Mouse (Mus musculus) liver, embryonic 13.5 days (tissue): ENCODE results near the gene Fam78a. TPM values are rescaled to one million over a fixed set of nuclear protein-coding genes. Genes with fewer than 3 reads are reported as not detected.
"Not testable (repeated sequence)": the region's sequence is repeated elsewhere in the genome, so short reads cannot be mapped to it uniquely, and the experiment has no call there.

Source experiments
- ATAC-seq: fragments of 200-750 bp; cut with Nextera tagmentation; 2 replicates; pipeline ENCODE4 v1.8.0; 2017; ENCODE audit warnings: low read depth, mild to moderate bottlenecking, moderate number of reproducible peaks, moderate library complexity
- DNase-seq: peaks from one replicate; pipeline ENCODE4 v3.0.0; 2022
- H3K27ac ChIP-seq: fragments of 300-500 bp; sonication (generic); 2 replicates; pipeline ENCODE4 v1.5.1; 2015; ENCODE audit warnings: moderate library complexity, mild to moderate bottlenecking, inconsistent platforms
- H3K27me3 ChIP-seq: fragments of 300-500 bp; sonication (generic); 2 replicates; pipeline ENCODE4 v1.6.1; 2015; ENCODE audit warnings: mild to moderate bottlenecking, inconsistent platforms
- H3K36me3 ChIP-seq: fragments of 300-500 bp; sonication (generic); 2 replicates; pipeline ENCODE4 v1.6.1; 2015; ENCODE audit warnings: mild to moderate bottlenecking, inconsistent platforms
- H3K4me1 ChIP-seq: fragments of 300-500 bp; sonication (generic); replicated peaks from 2 replicates; pipeline ENCODE4 v1.6.1; 2015; ENCODE audit warnings: inconsistent platforms
- H3K4me2 ChIP-seq: fragments of 300-500 bp; sonication (generic); 2 replicates; pipeline ENCODE4 v1.6.1; 2015; ENCODE audit warnings: inconsistent platforms, mild to moderate bottlenecking, moderate library complexity
- H3K4me3 ChIP-seq: fragments of 300-500 bp; sonication (generic); replicated peaks from 2 replicates; pipeline ENCODE4 v1.5.1; 2015; ENCODE audit warnings: mild to moderate bottlenecking, inconsistent platforms
- H3K9ac ChIP-seq: fragments of 300-500 bp; sonication (generic); 2 replicates; pipeline ENCODE4 v1.6.1; 2015; ENCODE audit warnings: mild to moderate bottlenecking, inconsistent platforms
- H3K9me3 ChIP-seq: fragments of 300-500 bp; sonication (generic); replicated peaks from 2 replicates; pipeline ENCODE4 v1.6.1; 2016; ENCODE audit warnings: inconsistent platforms
- WGBS: fragments of 180-500 bp; shearing (Covaris S2); methylation state at CpG from one replicate; pipeline ENCODE4 v1.1.7; 2015; ENCODE audit not compliant: insufficient replicate concordance; 5-methylcytosine and 5-hydroxymethylcytosine counted together
- polyA plus RNA-seq: library from polyadenylated mRNA; unstranded; fragments of >200 nt; fragmentation: Nextera tagmentation; extraction: Ambion mirVana; gene quantifications from 2 replicates; pipeline ENCODE4 v1.2.1, GENCODE M21; 2015

Fam78a gene
- polyA plus RNA-seq, 1 experiment from 2014 or later: 10.6 TPM

DNA sequence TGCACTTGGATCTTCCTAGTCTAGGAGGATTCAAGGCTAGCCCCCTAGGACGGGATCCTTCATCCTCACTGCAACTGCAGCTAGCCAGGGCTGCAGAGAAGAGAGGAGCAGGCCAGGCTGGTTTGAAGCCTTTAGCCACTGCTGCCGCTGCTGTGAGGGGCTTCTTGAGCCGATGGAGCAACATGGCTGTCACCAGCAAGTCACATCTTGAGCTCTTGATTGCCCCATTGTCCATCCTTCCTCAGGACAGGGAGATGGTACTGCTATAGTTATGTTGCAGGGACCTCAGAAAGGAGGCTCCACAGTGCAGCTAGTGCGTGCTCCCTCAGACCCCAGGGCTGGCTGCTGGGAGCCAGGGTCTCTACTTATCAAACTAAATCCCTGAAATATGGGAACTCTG lies 26.9 kb downstream of the Fam78a start:
- H3K27ac ChIP-seq: peak overlapping the region; percentile 63; the same call in 1 of the 2 replicates
- ATAC-seq: no peak
- peaks cover 7% of the 10 kb centered on the region; the same call in 1 of the 2 replicates for H3K36me3 ChIP-seq
- no peak overlapping the region for H3K4me2 ChIP-seq
- H3K27me3 ChIP-seq: no peaks in the 10 kb centered on the region
- no peaks in the 10 kb centered on the region for H3K9me3 ChIP-seq
- 68% methylated on average over 4 of the region's 4 CpGs for WGBS
- DNase-seq: no peak
- H3K4me3 ChIP-seq: no peak overlapping the region
- peaks cover 74% of the 10 kb centered on the region for H3K4me1 ChIP-seq
- peak overlapping the region; percentile 26; the same call in 1 of the 2 replicates for H3K9ac ChIP-seq

DNA sequence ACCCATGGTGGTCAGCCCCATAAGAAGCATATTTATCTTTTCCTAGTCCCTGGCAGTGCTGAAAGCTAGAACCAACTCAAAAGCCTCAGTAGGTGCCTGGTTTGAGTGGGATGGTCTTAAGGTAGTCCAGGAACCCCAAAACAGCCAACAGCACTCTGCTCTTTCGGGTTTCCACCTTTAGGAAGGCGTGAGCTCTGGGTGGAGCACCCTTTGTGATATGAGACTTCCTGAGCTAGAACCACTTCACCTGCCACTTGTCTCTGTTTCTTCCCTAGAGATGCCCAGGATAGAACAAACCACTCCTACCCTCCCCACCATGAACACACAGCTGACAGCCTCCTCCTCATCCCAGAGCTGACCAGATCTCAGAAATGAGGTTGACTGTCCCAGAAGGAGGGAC lies 27.3 kb downstream of the Fam78a start:
- DNase-seq (no peak), ATAC-seq (no peak)
- Histone ChIP-seq H3K4me1 (peaks cover 69% of the 10 kb centered on the region), H3K4me3 (no peak overlapping the region), H3K4me2 (no peak overlapping the region), H3K27me3 (no peaks in the 10 kb centered on the region), H3K9me3 (no peaks in the 10 kb centered on the region), H3K36me3 (peaks cover 11% of the 10 kb centered on the region), H3K27ac (peak overlapping the region; percentile 63; the same call in 1 of the 2 replicates), H3K9ac (no peak overlapping the region; the same call in 1 of the 2 replicates)
- WGBS: 20% methylated on average over 2 of the region's 2 CpGs

DNA sequence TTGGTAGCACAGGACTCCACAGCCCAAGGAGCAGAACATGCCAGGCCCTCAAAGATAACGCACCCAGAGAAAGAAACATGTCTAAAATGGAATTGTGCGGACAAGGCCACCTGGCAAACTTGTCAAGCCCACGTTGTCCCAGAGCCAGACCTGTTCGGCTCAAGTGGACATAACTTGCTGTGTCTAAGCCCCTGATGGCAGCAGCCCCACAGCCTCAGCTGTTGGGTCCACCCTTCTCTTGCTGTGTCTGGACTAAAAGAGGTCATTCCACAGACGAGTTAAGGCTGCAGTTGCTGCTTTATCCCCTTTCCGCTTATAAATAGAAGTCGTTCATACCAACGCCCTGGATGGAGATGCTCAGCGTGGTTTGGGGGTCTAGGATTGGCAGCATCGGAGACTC lies 28.1 kb downstream of the Fam78a start:
- DNase-seq (no peak), ATAC-seq (no peak)
- H3K27me3 ChIP-seq: no peaks in the 10 kb centered on the region
- H3K9ac ChIP-seq: no peak overlapping the region
- no peak overlapping the region for H3K4me3 ChIP-seq
- WGBS: 84% methylated on average over 10 of the region's 10 CpGs
- H3K36me3 ChIP-seq: peaks cover 19% of the 10 kb centered on the region
- H3K4me1 ChIP-seq: peaks cover 61% of the 10 kb centered on the region
- no peak overlapping the region for H3K4me2 ChIP-seq
- H3K9me3 ChIP-seq: no peaks in the 10 kb centered on the region
- H3K27ac ChIP-seq: 0 out of 2 replicates have a peak overlapping the region, but pooled peaks have one; percentile 63

DNA sequence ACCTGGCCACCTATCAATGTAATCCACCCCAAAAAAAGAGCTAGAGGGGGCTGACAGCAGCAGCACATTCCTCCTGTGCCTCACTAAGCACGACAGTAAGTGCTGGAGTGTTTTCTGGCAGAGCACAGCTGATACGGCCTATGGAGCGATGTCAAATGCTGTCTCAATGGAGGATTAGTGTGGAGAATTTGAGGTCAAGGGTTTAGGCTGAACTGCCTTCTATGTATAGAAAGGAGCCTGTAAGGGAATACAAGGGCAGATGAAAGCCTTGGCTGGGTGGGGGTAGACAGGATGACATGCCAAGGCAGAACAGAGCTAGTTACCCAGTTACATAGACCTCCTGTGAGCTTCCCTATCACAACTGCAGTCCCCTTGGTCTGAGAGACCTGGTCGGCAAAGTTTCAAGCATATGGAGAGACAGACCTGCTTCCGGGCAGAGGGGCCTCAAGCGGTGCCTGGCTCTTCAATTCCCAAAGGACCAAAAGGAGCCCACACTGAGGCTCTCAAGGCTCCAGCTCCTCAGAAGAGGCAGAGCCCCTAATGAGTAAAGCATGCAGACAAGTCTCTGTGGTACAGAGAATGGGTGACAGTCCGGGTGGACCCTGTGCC lies 29.2 kb downstream of the Fam78a start:
- H3K4me2 ChIP-seq: no peak overlapping the region
- DNase-seq: no peak
- 79% methylated on average over 7 of the region's 7 CpGs for WGBS
- H3K9me3 ChIP-seq: no peaks in the 10 kb centered on the region
- 0 out of 2 replicates have a peak overlapping the region, but pooled peaks have one; percentile 36 for H3K27ac ChIP-seq
- H3K4me3 ChIP-seq: no peak overlapping the region
- H3K27me3 ChIP-seq: no peaks in the 10 kb centered on the region
- H3K4me1 ChIP-seq: peaks cover 50% of the 10 kb centered on the region
- H3K36me3 ChIP-seq: peaks cover 30% of the 10 kb centered on the region
- ATAC-seq: no peak
- H3K9ac ChIP-seq: no peak overlapping the region

DNA sequence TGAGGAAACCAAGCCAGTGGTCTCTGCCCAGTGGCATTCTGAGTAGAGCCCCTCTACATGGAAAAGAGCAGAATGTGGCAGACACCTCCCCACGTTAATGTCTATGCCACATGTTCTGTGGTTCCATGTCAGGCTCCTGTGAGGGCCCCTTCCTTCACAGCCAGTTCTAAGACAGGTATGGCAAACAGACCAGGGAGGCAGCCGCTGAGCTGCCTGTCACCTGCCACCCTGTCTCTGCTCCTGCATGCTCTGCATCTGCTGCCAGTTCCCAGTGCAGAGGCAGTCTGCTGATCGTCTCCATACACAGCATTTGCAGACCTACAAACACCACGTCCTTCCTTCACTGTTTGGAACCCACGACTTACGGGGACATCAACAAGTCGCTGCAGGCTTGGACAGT lies 32.2 kb downstream of the Fam78a start:
- DNase-seq (no peak), ATAC-seq (no peak)

DNA sequence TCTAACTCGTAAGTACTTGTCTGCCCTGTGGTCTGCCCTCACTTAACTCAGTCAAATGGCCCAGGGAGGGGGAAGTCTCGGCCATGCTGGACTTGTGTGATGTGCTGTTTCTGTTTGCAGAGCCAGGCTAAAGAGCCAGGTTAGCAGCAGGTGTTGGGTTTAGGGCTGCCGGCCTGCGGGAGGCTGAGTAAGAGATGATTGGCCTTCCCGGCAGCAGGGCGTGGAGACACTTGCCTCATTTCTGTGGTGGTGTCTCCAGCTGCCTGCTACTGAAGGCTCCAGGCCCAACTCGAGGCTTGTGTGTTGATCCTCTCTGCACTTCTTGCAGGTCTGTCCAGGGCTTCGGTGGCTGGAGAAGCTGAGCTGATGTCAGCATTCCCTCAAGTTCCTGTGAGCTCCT lies 32.9 kb downstream of the Fam78a start:
- no peak overlapping the region for H3K4me2 ChIP-seq
- H3K27me3 ChIP-seq: no peaks in the 10 kb centered on the region
- ATAC-seq: no peak
- no peak overlapping the region for H3K4me3 ChIP-seq
- H3K27ac ChIP-seq: no peak overlapping the region
- WGBS: 84% methylated on average over 8 of the region's 8 CpGs
- peaks cover 65% of the 10 kb centered on the region for H3K36me3 ChIP-seq
- no peak overlapping the region for H3K9ac ChIP-seq
- H3K9me3 ChIP-seq: no peaks in the 10 kb centered on the region
- peaks cover 16% of the 10 kb centered on the region for H3K4me1 ChIP-seq
- no peak for DNase-seq

More for the DNA sequence above, 32.2 kb downstream of the Fam78a start:
- Histone ChIP-seq H3K4me1 (peaks cover 22% of the 10 kb centered on the region), H3K4me3 (no peak overlapping the region), H3K36me3 (peaks cover 59% of the 10 kb centered on the region), H3K9ac (no peak overlapping the region), H3K27me3 (no peaks in the 10 kb centered on the region), H3K9me3 (no peaks in the 10 kb centered on the region), H3K27ac (no peak overlapping the region), H3K4me2 (no peak overlapping the region)
- WGBS: 84% methylated on average over 7 of the region's 7 CpGs

DNA sequence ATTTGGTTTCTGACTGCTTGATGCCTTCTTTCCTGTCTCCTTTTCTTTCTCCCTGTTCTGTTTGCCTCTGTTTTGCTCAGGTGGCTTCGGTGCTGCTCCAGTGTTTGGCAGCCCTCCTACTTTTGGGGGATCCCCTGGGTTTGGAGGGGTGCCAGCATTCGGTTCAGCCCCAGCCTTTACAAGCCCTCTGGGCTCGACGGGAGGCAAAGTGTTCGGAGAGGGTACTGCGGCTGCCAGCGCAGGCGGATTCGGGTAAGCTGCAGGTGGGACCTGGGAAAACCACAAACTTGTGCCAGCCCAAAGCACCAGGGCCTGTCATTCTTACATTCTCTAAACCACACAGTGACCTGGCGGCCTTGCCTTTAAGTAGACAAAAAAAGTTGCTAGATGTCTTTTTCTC lies 37.3 kb downstream of the Fam78a start:
- Histone ChIP-seq H3K27ac (no peak overlapping the region), H3K36me3 (peaks cover 95% of the 10 kb centered on the region), H3K27me3 (no peaks in the 10 kb centered on the region), H3K4me3 (no peak overlapping the region), H3K9ac (no peak overlapping the region), H3K4me1 (no peaks in the 10 kb centered on the region), H3K4me2 (no peak overlapping the region), H3K9me3 (no peaks in the 10 kb centered on the region)
- ATAC-seq (no peak), DNase-seq (no peak)
- 92% methylated on average over 10 of the region's 10 CpGs for WGBS

DNA sequence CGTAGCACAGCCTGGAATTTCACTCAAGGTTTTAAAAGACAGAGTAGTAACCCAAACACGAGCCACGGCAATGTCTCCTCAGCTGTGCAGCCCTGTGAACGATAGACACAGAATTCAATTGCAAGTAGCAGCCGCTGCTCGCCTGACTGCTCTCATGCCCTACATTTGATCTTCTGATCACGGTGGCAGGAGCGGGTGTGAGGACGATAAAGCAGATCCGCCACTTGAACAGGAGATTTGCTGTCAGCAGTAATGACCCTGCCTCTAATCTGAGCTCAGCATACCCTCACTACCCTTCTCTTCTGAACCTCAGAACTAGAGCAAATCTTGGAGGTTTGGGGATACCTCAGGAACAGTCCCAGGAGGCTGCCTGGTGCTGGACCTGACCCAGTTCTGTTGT lies 38.6 kb downstream of the Fam78a start:
- Histone ChIP-seq H3K9me3 (no peaks in the 10 kb centered on the region), H3K4me1 (no peaks in the 10 kb centered on the region), H3K27ac (no peak overlapping the region), H3K36me3 (peaks cover 94% of the 10 kb centered on the region), H3K9ac (no peak overlapping the region), H3K4me2 (no peak overlapping the region), H3K4me3 (no peak overlapping the region), H3K27me3 (no peaks in the 10 kb centered on the region)
- no peak for ATAC-seq
- no peak for DNase-seq
- WGBS: 83% methylated on average over 10 of the region's 10 CpGs

DNA sequence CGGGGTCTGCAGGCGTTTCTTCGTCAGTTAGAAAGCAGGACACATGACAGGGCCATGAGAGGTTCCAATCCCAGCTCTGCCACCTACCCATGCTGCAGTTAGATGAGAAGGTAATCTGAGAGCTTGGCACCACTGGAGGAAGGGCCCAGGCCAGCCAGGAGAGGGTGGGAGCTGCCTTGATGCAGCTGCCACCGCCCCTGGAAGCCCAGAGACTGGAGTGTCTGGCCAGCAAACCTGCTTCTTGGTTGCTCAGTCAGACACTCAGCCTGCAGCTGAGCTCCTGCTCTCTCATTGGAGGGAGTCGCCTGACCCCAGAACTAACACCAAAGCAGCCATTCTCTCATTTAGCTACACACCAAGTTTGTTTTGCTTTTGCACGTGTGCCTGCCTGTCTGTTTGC lies 39.3 kb downstream of the Fam78a start:
- H3K4me3 ChIP-seq: no peak overlapping the region
- H3K27me3 ChIP-seq: no peaks in the 10 kb centered on the region
- peaks cover 94% of the 10 kb centered on the region for H3K36me3 ChIP-seq
- no peak overlapping the region for H3K4me2 ChIP-seq
- H3K4me1 ChIP-seq: no peaks in the 10 kb centered on the region
- 81% methylated on average over 6 of the region's 6 CpGs for WGBS
- H3K9ac ChIP-seq: no peak overlapping the region
- no peak overlapping the region for H3K27ac ChIP-seq
- DNase-seq: no peak
- ATAC-seq: no peak
- no peaks in the 10 kb centered on the region for H3K9me3 ChIP-seq

DNA sequence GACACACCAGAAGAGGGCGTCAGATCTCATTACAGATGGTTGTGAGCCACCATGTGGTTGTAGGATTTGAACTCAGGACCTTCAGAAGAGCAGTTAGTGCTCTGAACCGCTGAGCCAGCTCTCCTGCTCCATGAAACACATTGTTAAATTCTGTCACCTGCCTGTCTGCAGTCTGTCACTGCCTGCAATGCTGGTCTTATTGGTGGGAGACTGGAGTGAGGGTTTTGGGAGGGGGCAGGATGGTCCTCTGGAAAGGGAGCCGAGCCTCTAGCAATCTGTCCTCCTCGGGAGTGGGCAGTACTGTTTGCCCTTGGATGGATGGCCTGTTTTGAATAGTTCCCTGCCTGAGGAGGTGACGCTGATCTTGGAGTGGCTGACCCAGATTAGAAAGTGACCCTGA lies 40.8 kb downstream of the Fam78a start:
- no peaks in the 10 kb centered on the region for H3K4me1 ChIP-seq
- WGBS: 64% methylated on average over 5 of the region's 5 CpGs
- H3K36me3 ChIP-seq: peaks cover 95% of the 10 kb centered on the region
- H3K27me3 ChIP-seq: no peaks in the 10 kb centered on the region
- ATAC-seq: no peak
- no peak overlapping the region for H3K27ac ChIP-seq
- H3K9me3 ChIP-seq: no peaks in the 10 kb centered on the region
- H3K4me3 ChIP-seq: no peak overlapping the region
- no peak overlapping the region for H3K4me2 ChIP-seq
- H3K9ac ChIP-seq: no peak overlapping the region
- no peak for DNase-seq

DNA sequence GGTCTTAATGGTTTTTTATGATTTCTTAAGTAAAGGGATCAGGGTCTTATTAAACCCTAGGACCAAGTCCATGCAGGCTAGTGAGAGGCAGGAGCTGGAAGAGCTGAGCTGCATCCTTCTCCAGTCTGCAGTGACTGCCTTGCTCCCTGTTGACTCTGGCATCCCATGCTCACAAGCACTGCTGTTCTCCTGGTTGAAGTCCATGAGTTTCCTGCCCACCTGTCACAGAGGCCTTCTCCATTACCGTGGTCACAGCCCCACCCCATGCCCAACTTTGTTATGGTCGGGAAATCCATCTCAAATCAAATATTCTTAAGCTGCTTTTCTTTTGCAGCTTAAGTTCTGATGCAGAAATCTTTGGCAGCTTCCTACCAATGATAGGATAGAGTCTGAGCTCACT lies 43.6 kb downstream of the Fam78a start:
- ATAC-seq (no peak), DNase-seq (no peak)
- no peak overlapping the region for H3K27ac ChIP-seq
- peaks cover 91% of the 10 kb centered on the region for H3K36me3 ChIP-seq
- H3K4me1 ChIP-seq: peaks cover 6% of the 10 kb centered on the region; the same call in 1 of the 2 replicates
- no peak overlapping the region for H3K9ac ChIP-seq
- H3K4me2 ChIP-seq: no peak overlapping the region
- no peaks in the 10 kb centered on the region for H3K27me3 ChIP-seq
- H3K9me3 ChIP-seq: no peaks in the 10 kb centered on the region
- WGBS: 78% methylated on average over 2 of the region's 2 CpGs
- H3K4me3 ChIP-seq: no peak overlapping the region

DNA sequence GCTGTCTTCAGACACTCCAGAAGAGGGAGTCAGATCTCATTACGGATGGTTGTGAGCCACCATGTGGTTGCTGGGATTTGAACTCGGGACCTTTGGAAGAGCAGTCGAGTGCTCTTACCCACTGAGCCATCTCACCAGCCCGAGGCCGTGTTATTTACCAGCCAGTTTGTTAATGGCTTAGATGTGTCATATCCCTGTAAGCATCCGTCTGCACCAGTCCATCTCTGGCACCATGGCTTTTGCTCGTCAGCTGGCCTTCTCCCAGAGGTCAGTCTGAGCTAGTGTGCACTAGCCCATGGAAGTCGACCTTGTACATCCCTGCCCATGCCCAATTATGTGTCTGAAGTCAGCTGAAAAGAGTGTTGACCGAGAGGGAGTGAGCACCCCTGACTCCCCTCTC lies 44.0 kb downstream of the Fam78a start:
- not testable (repeated sequence) for H3K4me3 ChIP-seq, DNase-seq, H3K27ac ChIP-seq, H3K9me3 ChIP-seq, ATAC-seq, H3K4me1 ChIP-seq, H3K4me2 ChIP-seq, H3K27me3 ChIP-seq, H3K9ac ChIP-seq
- peaks cover 89% of the 10 kb centered on the region for H3K36me3 ChIP-seq
- whole genome bisulfite sequencing: 85% methylated on average over 9 of the region's 9 CpGs
